Mouse (Mus musculus) frontal cortex, adult 2 months (tissue): ENCODE data around the gene Asb18. TPM values are rescaled to one million over a fixed set of nuclear protein-coding genes. Genes with fewer than 3 reads are reported as not detected.

Source experiments
- DNase-seq, 2 experiments: peaks; one replicate each; pipeline ENCODE4 v3.0.0; 2022; ENCODE audit warnings: low spot score in 1 of 2; ENCODE audit errors: extremely low spot score in 1 of 2
- polyA plus RNA-seq: library from polyadenylated mRNA; depleted of rRNA; stranded (reverse); fragments of >200 nt; gene quantifications from 2 replicates; pipeline ENCODE4 v1.2.3, GENCODE M21; 2012

Gene Asb18
- polyA plus RNA-seq, 1 experiment: 1.0 TPM

- DNase-seq: no peak
These were observed 79.9 kb downstream of the Asb18 start for GRCm38 (mm10) chr1:89934316-89935260.

GRCm38 (mm10) chr1:89933786-89934185 lies 80.7 kb downstream of the Asb18 start:
- DNase-seq: no peak

DNA sequence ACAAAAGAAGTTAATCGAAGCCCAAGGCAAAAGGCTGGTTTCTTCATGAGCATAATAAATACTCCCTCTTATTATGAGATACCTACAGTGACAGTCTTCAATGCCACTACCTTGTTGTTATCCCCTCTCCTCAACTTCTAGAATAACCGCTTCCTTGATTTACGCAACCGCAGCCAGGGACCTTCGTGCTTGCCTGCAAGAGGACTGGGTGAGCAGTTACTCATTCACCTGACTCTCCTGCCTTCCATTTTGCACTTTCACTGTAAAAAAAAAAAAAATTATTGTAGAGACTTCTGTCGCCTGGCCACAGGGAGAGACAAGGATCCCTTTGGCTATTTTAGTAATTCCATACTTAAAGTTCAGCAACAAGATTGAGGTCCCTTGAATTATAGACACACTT lies 81.4 kb downstream of the Asb18 start:
- no peak for DNase-seq

- no peak for DNase-seq
These were observed 81.8 kb downstream of the Asb18 start for GRCm38 (mm10) chr1:89932616-89933015.

- no peak for DNase-seq
These were observed 82.4 kb downstream of the Asb18 start for GRCm38 (mm10) chr1:89932021-89932423.

DNA sequence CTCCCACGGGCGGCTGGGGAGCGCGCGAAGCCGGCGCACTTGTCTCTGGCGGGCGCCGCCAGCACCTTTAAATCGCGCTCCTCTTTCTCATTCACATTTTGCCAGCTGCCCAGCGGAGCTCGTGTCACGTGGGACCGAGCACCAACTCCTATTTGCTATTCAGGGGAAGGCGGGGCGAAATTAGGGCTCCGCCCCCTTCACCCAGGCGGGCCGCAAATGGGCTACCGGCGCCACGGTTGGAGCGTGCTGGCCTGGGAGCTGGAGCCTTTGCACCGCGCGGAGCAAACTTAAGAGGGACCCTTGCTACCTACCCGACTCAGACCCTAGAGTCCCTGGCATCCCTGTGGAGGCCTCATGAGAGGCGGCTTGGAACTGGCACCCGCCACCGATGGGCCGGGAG lies 83.3 kb downstream of the Asb18 start, which contains the start of gene Gbx2:
Gbx2 (minus strand) TSS at position 60 of the 400 bp plus-strand sequence.
- DNase-seq: no peak

- DNase-seq: no peak
These were observed 83.9 kb downstream of the Asb18 start for GRCm38 (mm10) chr1:89930551-89930950.

- no peak for DNase-seq
These were observed 84.6 kb downstream of the Asb18 start for GRCm38 (mm10) chr1:89929721-89930505.

DNA sequence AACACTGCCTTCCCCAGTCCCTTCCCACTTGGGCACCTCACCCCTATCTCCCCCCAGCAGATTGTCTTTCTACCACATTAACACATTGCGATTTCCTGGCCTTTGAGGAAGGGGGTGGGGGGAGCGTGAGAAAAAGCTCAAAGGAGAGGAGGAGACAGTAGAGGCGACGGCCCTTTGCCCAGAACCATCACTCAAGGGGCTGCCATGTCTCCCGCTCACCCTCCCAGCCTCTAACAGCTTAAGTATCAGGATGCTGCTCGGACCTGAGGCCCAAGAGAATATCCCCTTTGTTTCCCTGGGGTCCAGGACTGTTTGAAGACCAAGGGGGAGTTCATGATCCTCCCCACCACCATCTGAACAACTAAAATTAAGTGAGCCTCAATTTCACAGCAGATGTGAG lies 85.3 kb downstream of the Asb18 start:
- no peak for DNase-seq

DNA sequence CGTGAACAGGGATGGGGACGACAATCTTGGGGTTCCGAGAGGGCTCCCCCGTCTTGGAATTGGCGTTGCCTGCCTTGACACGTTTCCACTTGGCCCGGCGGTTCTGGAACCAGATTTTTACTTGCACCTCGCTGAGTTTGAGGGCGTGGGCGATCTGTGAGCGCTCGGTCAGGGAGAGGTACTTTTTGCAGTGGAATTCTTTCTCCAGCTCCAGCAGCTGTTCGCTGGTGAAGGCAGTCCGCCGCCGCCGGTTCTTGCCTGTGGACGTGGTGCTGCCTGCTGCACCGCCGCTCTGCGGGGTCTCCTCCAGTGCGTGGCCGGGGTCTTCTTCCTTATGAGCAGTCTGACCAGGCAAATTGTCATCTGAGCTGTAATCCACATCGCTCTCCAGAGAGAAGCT lies 85.8 kb downstream of the Asb18 start:
- DNase-seq: no peak

DNA sequence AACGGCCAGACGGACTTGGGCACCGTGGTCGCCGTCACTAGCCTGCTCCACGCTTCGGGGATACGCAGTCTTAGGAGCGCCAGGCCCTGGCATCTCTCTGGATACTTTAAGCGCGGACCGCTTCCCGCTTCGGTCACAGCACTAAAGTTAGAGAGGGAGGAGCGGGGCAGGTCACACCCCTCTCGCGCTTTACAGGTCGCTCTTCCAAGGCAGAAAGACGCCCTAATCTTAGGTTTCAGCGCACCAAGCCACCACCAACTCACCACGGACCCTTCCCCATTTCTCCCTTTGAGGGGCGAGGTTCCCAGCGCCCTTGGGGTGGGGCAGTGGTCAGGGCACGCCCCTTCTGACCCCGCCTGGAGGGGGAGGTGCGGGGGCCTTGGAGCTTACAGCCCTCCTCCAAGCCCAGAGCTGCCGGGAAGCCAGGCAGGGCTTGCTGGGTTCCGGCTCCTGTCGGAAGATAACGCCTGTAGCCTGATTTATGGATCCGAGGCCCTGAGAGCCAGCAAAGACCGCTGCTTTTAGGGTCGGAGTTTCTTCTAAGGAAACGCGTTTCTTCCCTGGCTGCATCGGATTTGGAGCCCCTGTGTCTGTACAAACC lies 87.3 kb downstream of the Asb18 start:
- no peak for DNase-seq

- DNase-seq: no peak
These were observed 87.8 kb downstream of the Asb18 start for GRCm38 (mm10) chr1:89926583-89927060.

DNA sequence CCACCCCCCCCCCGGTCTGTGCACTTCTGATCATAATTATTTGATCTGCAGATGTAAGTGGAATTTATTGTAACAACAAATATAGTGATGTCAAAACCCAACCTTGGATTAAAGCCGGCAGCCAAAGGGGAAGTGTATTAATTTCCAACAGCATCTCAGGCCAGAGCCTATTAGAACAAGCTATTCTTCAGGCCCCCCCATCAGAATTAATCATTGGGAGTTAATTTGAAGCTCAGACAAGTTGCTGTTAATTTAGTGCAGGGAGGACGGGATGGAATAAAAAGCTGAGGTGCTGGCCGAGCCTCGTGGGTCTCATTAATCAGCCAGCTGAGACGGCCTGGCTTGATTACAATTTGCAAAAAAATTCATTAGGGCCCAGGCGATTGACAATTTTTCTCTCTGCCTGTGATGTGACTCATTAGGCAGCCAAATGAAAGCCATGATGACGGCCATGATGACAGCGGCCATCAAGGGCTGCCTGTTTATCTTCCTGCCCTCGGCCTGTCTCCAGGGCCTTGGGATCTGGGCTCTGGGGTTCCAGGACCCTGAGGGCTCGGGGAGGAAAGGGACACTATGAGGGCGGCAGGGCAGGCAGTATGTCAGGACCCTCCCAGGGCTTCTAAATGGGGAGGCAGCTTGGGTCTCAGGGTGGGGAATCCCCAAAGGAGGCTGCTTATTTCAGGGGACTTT lies 88.8 kb downstream of the Asb18 start:
- no peak for DNase-seq

DNA sequence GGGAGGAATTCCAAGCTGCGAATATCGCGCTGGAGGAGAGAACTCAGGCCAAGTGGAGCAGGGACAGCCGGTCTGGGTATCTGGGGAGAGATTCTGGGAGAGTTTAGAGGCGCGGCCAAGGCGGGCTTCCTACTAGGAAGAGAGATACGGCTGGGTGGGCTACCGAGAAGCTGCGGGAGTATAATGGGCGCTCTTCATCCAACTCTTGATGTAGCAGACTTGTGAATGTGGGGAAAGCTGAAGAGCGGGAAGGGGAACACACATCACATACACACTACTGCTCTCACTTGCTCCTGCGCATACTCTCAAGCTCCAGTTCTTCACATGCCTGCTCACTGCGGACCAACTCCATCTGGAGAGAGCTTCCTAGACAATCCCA lies 90.8 kb downstream of the Asb18 start:
- no peak for DNase-seq

DNA sequence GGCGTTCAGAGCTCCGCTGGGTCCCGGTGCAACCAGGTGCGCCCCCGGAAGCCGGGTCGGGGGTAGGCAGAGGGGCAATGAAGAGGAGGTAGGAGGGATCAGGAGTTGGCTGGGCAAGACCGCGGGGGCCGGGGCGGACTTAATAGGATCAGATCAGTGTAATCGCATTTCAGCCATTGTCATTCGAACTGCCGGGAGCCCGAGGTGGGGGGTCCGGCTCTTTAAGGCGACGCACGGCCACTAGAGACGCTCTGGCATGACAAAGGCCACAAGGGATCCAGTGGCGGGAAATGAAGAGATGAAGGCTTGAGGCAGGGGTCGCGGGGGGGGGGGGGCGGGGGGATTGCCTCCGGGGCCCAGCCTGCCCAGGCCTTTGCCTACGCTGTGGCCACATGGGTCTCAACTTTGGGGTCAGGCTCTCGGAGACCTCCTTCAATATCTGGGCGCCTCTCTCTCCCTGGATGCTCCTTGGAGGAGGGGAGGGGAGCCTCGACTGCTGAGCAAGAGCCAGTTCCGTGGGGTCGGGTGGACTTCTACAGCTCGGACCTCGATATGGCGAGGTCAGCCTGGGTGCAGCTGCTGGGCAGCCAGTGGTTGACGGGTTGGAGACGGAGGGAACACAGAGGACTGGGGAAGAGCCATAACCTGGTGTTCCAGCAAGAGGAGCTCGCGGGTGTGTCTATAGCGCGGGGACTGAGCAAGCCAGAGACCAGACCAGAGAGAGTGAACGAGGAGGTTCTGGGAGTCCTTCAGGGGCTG lies 91.4 kb downstream of the Asb18 start:
- DNase-seq: no peak

DNA sequence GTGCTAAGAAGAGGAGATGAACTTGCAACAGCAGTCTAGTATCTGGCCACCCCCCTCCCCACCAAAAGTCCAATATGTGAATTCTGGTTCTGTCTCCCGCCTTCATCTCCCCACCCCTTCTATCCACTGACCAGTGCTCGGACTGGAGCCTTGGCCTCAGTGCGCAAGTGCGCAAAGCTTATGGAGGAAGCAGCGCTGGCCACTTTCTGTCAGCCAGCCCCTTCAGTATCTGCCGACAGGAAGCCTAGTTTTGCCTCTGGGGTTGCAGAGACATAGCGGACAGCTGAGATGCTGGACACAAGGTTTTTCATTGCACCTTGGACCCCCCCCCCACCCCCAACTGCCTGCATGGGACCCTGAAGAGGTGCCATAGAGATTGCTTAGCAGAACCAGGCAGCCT lies 92.2 kb downstream of the Asb18 start:
- DNase-seq: no peak

DNA sequence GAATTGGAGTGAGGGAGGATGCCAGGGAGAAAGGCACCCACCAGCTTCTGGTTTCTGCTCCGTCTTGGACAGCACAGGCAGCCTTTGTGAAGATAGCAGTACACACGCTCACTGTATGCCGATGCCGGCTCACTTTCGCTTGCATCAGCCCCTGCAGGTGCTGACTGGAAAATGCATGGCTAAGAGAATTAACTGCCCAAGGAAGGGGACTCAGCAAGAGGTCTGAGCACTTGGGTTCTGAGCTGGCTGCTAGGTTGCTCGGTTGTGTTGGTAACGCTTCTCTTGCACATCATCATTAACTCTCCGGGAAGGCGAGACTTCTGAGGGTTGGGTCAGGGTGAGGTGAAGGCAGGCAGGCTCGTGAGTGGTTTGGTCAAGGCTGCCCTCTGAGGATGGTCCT lies 92.7 kb downstream of the Asb18 start:
- no peak for DNase-seq

GRCm38 (mm10) chr1:89919206-89919605 lies 95.3 kb downstream of the Asb18 start:
- no peak for DNase-seq

DNA sequence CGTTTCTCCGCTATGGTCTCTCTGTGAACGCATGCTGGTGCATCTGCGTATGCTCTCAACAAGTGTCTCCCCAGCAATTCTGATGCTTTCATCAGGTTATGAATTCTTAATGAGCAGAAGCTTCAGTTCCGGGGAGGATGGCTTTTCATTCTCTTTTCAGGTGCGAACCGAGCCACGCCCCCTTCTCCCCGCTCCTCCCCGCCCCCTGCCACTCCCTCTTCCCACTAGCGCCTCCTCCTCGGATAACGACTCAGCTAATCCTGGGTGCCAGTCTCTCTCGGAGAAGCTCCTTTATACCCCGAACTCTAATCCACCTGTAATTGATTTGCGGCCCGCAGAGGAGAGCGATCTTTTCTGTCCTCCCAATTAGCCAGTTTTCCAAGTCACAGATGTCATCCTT lies 96.4 kb downstream of the Asb18 start:
- no peak for DNase-seq

- no peak for DNase-seq
These were observed 100.9 kb downstream of the Asb18 start for GRCm38 (mm10) chr1:89913611-89914010.
